Mouse (Mus musculus) liver, embryonic 13.5 days (tissue): Measurements from ENCODE around the gene Jsrp1. TPM values are rescaled to one million over a fixed set of nuclear protein-coding genes. Genes with fewer than 3 reads are reported as not detected.
A peak's percentile ranks its signal among the peaks of the same experiment; 100 is the strongest.
"Not testable (repeated sequence)": the region's sequence is repeated elsewhere in the genome, so short reads cannot be mapped to it uniquely, and the experiment has no call there.

Source experiments
- ATAC-seq: fragments of 200-750 bp; cut with Nextera tagmentation; 2 replicates; pipeline ENCODE4 v1.8.0; 2017; ENCODE audit warnings: low read depth, mild to moderate bottlenecking, moderate number of reproducible peaks, moderate library complexity
- DNase-seq: peaks from one replicate; pipeline ENCODE4 v3.0.0; 2022
- H3K27ac ChIP-seq: fragments of 300-500 bp; sonication (generic); 2 replicates; pipeline ENCODE4 v1.5.1; 2015; ENCODE audit warnings: moderate library complexity, mild to moderate bottlenecking, inconsistent platforms
- H3K27me3 ChIP-seq: fragments of 300-500 bp; sonication (generic); 2 replicates; pipeline ENCODE4 v1.6.1; 2015; ENCODE audit warnings: mild to moderate bottlenecking, inconsistent platforms
- H3K36me3 ChIP-seq: fragments of 300-500 bp; sonication (generic); 2 replicates; pipeline ENCODE4 v1.6.1; 2015; ENCODE audit warnings: mild to moderate bottlenecking, inconsistent platforms
- H3K4me1 ChIP-seq: fragments of 300-500 bp; sonication (generic); replicated peaks from 2 replicates; pipeline ENCODE4 v1.6.1; 2015; ENCODE audit warnings: inconsistent platforms
- H3K4me2 ChIP-seq: fragments of 300-500 bp; sonication (generic); 2 replicates; pipeline ENCODE4 v1.6.1; 2015; ENCODE audit warnings: inconsistent platforms, mild to moderate bottlenecking, moderate library complexity
- H3K4me3 ChIP-seq: fragments of 300-500 bp; sonication (generic); replicated peaks from 2 replicates; pipeline ENCODE4 v1.5.1; 2015; ENCODE audit warnings: mild to moderate bottlenecking, inconsistent platforms
- H3K9ac ChIP-seq: fragments of 300-500 bp; sonication (generic); 2 replicates; pipeline ENCODE4 v1.6.1; 2015; ENCODE audit warnings: mild to moderate bottlenecking, inconsistent platforms
- H3K9me3 ChIP-seq: fragments of 300-500 bp; sonication (generic); replicated peaks from 2 replicates; pipeline ENCODE4 v1.6.1; 2016; ENCODE audit warnings: inconsistent platforms
- WGBS: fragments of 180-500 bp; shearing (Covaris S2); methylation state at CpG from one replicate; pipeline ENCODE4 v1.1.7; 2015; ENCODE audit not compliant: insufficient replicate concordance; 5-methylcytosine and 5-hydroxymethylcytosine counted together
- polyA plus RNA-seq: library from polyadenylated mRNA; unstranded; fragments of >200 nt; fragmentation: Nextera tagmentation; extraction: Ambion mirVana; gene quantifications from 2 replicates; pipeline ENCODE4 v1.2.1, GENCODE M21; 2015

Jsrp1 gene
- polyA plus RNA-seq, 1 experiment from 2014 or later = 0.38 TPM

GRCm38 (mm10) chr10:80822528-80822927 lies 9.2 kb upstream of the Jsrp1 start:
- 70% methylated on average over 5 of the region's 5 CpGs for WGBS
- H3K4me1 ChIP-seq = peaks cover 68% of the 10 kb centered on the region
- H3K9ac ChIP-seq = peak overlapping the region; percentile 40
- H3K36me3 ChIP-seq = peaks cover 2% of the 10 kb centered on the region
- no peaks in the 10 kb centered on the region for H3K27me3 ChIP-seq
- H3K4me3 ChIP-seq = no peak overlapping the region
- H3K27ac ChIP-seq = peak overlapping the region; percentile 85
- ATAC-seq (no peak), DNase-seq (peak; percentile 55)
- no peaks in the 10 kb centered on the region for H3K9me3 ChIP-seq
- H3K4me2 ChIP-seq = peak overlapping the region; percentile 2; the same call in 1 of the 2 replicates

DNA sequence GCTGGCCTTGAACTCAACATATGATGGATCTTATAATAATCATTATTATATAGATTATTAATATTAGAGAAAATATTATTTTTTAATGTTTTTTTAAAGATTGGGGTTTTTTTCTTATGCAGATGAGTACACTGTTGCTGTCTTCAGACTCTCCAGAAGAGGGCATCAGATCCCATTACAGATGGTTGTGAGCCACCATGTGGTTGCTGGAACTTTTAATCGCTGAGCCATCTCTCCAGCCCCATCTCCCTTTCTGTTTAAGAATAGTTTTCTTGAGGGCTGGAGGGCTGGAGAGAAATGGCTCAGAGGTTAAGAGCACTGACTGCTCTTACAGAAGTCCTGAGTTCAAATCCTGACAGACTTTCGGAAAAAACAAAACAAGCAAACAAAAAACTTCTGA lies 8.7 kb upstream of the Jsrp1 start:
- no peaks in the 10 kb centered on the region for H3K36me3 ChIP-seq
- H3K9me3 ChIP-seq = no peaks in the 10 kb centered on the region
- H3K9ac ChIP-seq = peak overlapping the region; percentile 40
- WGBS = 46% methylated on average over 2 of the region's 2 CpGs
- DNase-seq (peak; percentile 42), ATAC-seq (no peak)
- no peak overlapping the region for H3K4me3 ChIP-seq
- H3K4me1 ChIP-seq = peaks cover 67% of the 10 kb centered on the region
- no peaks in the 10 kb centered on the region for H3K27me3 ChIP-seq
- H3K4me2 ChIP-seq = peak overlapping the region; percentile 2; the same call in 1 of the 2 replicates
- H3K27ac ChIP-seq = peak overlapping the region; percentile 85

DNA sequence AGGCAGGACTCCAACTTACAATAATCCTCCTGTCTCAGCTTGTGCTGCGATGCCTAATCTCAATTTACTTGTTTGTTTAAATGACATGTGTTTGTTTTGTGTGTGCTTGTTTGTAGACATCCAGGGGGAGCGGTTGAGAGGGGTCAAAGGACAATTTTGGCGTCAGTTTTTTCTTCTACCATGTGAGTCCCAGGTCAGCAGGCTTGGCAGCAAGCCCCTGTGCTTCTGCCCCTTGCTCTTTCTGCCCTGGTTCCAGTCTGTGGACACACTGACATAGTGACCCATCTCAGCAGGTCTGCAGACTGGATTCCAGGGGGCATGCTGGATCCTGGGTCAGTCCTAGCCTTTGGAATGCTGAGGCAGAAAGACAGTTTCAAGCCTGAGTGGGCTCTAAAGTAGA lies 6.1 kb upstream of the Jsrp1 start:
- no peak overlapping the region for H3K4me3 ChIP-seq
- H3K9ac ChIP-seq = peak overlapping the region; percentile 54
- H3K36me3 ChIP-seq = no peaks in the 10 kb centered on the region
- peak overlapping the region; percentile 36 for H3K4me2 ChIP-seq
- H3K27me3 ChIP-seq = no peaks in the 10 kb centered on the region
- DNase-seq = no peak
- no peak for ATAC-seq
- peaks cover 54% of the 10 kb centered on the region for H3K4me1 ChIP-seq
- no peaks in the 10 kb centered on the region for H3K9me3 ChIP-seq
- WGBS = 52% methylated on average over 3 of the region's 3 CpGs
- H3K27ac ChIP-seq = peak overlapping the region; percentile 94

- WGBS = 36% methylated on average over 6 of the region's 6 CpGs
- no peak overlapping the region; the same call in 1 of the 2 replicates for H3K4me3 ChIP-seq
These were observed 5.4 kb upstream of the Jsrp1 start for GRCm38 (mm10) chr10:80818599-80819281.

GRCm38 (mm10) chr10:80817955-80818354 lies 4.7 kb upstream of the Jsrp1 start:
- H3K4me3 ChIP-seq, H3K9me3 ChIP-seq, ATAC-seq, DNase-seq, H3K27me3 ChIP-seq, H3K36me3 ChIP-seq: not testable (repeated sequence)
- Histone ChIP-seq H3K4me1 (peaks cover 40% of the 10 kb centered on the region), H3K9ac (peak overlapping the region; percentile 54; the same call in 1 of the 2 replicates), H3K27ac (peak overlapping the region; percentile 94), H3K4me2 (peak overlapping the region; percentile 36; the same call in 1 of the 2 replicates)
- WGBS = 81% methylated on average over 7 of the region's 7 CpGs

More at GRCm38 (mm10) chr10:80818599-80819281, 5.4 kb upstream of the Jsrp1 start:
- Histone ChIP-seq H3K27ac (peak overlapping the region; percentile 94), H3K36me3 (no peaks in the 10 kb centered on the region), H3K9ac (peak overlapping the region; percentile 54), H3K9me3 (no peaks in the 10 kb centered on the region), H3K4me2 (peak overlapping the region; percentile 36), H3K27me3 (no peaks in the 10 kb centered on the region), H3K4me1 (peaks cover 48% of the 10 kb centered on the region)
- ATAC-seq (peak; percentile 99), DNase-seq (peak; percentile 85)

DNA sequence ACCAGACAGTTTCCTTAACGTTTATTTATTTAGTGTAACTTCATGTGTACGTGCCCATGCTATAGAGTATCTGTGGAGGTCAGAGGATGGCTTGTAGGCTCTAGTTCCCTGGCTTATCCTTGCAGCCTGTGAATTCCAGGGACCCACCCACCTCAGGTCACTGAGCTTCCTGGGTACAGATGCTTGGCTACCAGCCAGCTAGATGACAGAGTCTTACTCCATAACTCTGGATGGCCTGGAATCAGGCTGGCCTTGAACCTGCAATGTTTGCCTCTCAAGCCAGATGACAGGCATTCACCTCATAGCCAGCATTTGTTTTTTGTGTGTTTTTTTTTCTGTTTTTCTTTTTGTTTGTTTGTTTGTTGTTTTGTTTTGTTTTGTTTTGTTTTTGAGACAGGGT lies 3.9 kb upstream of the Jsrp1 start:
- peak overlapping the region; percentile 3; the same call in 1 of the 2 replicates for H3K27ac ChIP-seq
- no peak overlapping the region for H3K4me2 ChIP-seq
- H3K4me3 ChIP-seq = no peak overlapping the region
- no peak for DNase-seq
- no peak overlapping the region for H3K9ac ChIP-seq
- H3K36me3 ChIP-seq = no peaks in the 10 kb centered on the region
- peaks cover 12% of the 10 kb centered on the region for H3K27me3 ChIP-seq
- WGBS = 69% methylated on average over 2 of the region's 2 CpGs
- no peaks in the 10 kb centered on the region for H3K9me3 ChIP-seq
- peaks cover 33% of the 10 kb centered on the region for H3K4me1 ChIP-seq
- no peak for ATAC-seq

- H3K9me3 ChIP-seq, H3K4me2 ChIP-seq, H3K4me3 ChIP-seq, H3K27ac ChIP-seq, ATAC-seq, H3K36me3 ChIP-seq, DNase-seq, H3K9ac ChIP-seq: not testable (repeated sequence)
- Histone ChIP-seq H3K4me1 (peaks cover 31% of the 10 kb centered on the region), H3K27me3 (peaks cover 21% of the 10 kb centered on the region)
- WGBS = 49% methylated on average over 3 of the region's 3 CpGs
These were observed 3.0 kb upstream of the Jsrp1 start for GRCm38 (mm10) chr10:80816303-80816702.

GRCm38 (mm10) chr10:80814800-80815199 lies 1.5 kb upstream of the Jsrp1 start:
- no peaks in the 10 kb centered on the region for H3K9me3 ChIP-seq
- peaks cover 29% of the 10 kb centered on the region for H3K4me1 ChIP-seq
- H3K4me3 ChIP-seq = no peak overlapping the region
- H3K27me3 ChIP-seq = peaks cover 36% of the 10 kb centered on the region
- H3K4me2 ChIP-seq = no peak overlapping the region
- WGBS = 57% methylated on average over 7 of the region's 7 CpGs
- no peak overlapping the region for H3K27ac ChIP-seq
- no peaks in the 10 kb centered on the region for H3K36me3 ChIP-seq
- no peak overlapping the region for H3K9ac ChIP-seq
- no peak for ATAC-seq
- no peak for DNase-seq

- DNase-seq (no peak), ATAC-seq (no peak)
- Histone ChIP-seq H3K4me3 (no peak overlapping the region), H3K9ac (no peak overlapping the region), H3K4me2 (no peak overlapping the region), H3K27me3 (peaks cover 59% of the 10 kb centered on the region), H3K36me3 (no peaks in the 10 kb centered on the region), H3K9me3 (no peaks in the 10 kb centered on the region), H3K4me1 (peaks cover 27% of the 10 kb centered on the region), H3K27ac (no peak overlapping the region)
- WGBS = 54% methylated on average over 5 of the region's 5 CpGs
These were observed 782 bp downstream of the Jsrp1 start for GRCm38 (mm10) chr10:80812391-80813041.

DNA sequence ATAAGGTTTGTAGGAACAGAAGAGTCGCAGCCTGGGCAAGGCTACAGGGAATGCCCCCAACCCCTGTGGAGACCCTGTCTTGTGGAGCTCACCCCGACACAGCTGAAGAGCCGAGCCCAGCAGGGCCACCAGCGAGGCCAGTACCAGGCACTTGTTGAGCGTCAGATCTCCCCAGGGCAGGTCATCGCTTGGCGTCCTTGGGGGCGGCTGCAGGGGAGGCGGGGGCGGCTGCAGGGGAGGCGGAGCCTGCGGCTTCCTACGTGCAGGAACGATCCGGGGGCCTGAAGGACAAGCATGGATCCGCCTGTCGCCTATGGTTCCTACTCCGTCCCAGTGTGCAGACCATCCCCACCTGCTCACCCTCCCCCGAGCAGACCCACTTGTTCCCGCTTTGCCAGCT lies 3.2 kb downstream of the Jsrp1 start:
- Histone ChIP-seq H3K9me3 (no peaks in the 10 kb centered on the region), H3K4me3 (no peak overlapping the region), H3K4me1 (peaks cover 51% of the 10 kb centered on the region), H3K4me2 (peak overlapping the region; percentile 36), H3K9ac (peak overlapping the region; percentile 28; the same call in 1 of the 2 replicates), H3K27ac (no peak overlapping the region), H3K36me3 (peaks cover 6% of the 10 kb centered on the region), H3K27me3 (peaks cover 73% of the 10 kb centered on the region)
- 6% methylated on average over 20 of the region's 20 CpGs for WGBS
- no peak for ATAC-seq
- no peak for DNase-seq

- peak overlapping the region; percentile 82 for H3K4me2 ChIP-seq
- DNase-seq (no peak), ATAC-seq (no peak)
- no peak overlapping the region for H3K27ac ChIP-seq
- H3K27me3 ChIP-seq = peaks cover 73% of the 10 kb centered on the region
- H3K4me1 ChIP-seq = peaks cover 59% of the 10 kb centered on the region
- 8% methylated on average over 18 of the region's 18 CpGs for WGBS
- no peak overlapping the region for H3K9ac ChIP-seq
- H3K36me3 ChIP-seq = peaks cover 15% of the 10 kb centered on the region
- no peaks in the 10 kb centered on the region for H3K9me3 ChIP-seq
- peak overlapping the region; percentile 16 for H3K4me3 ChIP-seq
These were observed 4.2 kb downstream of the Jsrp1 start for GRCm38 (mm10) chr10:80808985-80809632.
